Mouse (Mus musculus) thymus, postnatal 14 days (tissue): ENCODE results near the gene Ambra1.
A peak's percentile ranks its signal among the peaks of the same experiment; 100 is the strongest.

Source experiments
- DNase-seq: peaks from one replicate; pipeline ENCODE4 v3.0.0; 2021

Ambra1 gene

GRCm38 (mm10) chr2:91939303-91939935 is 209.5 kb downstream of the Ambra1 start:
- DNase-seq = no peak

- no peak for DNase-seq
Measured at GRCm38 (mm10) chr2:91942356-91942755, 212.4 kb downstream of the Ambra1 start.

- DNase-seq = peak; percentile 91
Measured at GRCm38 (mm10) chr2:91944170-91944950, 214.4 kb downstream of the Ambra1 start.

GRCm38 (mm10) chr2:91945483-91945882 is 215.5 kb downstream of the Ambra1 start, which contains the start of gene Gm9821:
TSS of gene Gm9821 (plus strand) at chr2:91945703.
- peak; percentile 35 for DNase-seq

GRCm38 (mm10) chr2:91946836-91947235 is 216.9 kb downstream of the Ambra1 start:
- DNase-seq = no peak

- DNase-seq = no peak
Measured at GRCm38 (mm10) chr2:91947397-91948150, 217.6 kb downstream of the Ambra1 start.

- peak; percentile 37 for DNase-seq
Measured at GRCm38 (mm10) chr2:91948151-91948509, 218.2 kb downstream of the Ambra1 start.

- peak; percentile 36 for DNase-seq
Measured at GRCm38 (mm10) chr2:91948792-91949241, 218.9 kb downstream of the Ambra1 start.

- DNase-seq = peak; percentile 63
Measured at GRCm38 (mm10) chr2:91949411-91950274, 219.7 kb downstream of the Ambra1 start.

GRCm38 (mm10) chr2:91950275-91951085 is 220.5 kb downstream of the Ambra1 start:
- DNase-seq = peak; percentile 81

- DNase-seq = no peak
Measured at GRCm38 (mm10) chr2:91953825-91954224, 223.9 kb downstream of the Ambra1 start.

GRCm38 (mm10) chr2:91955121-91955591 is 225.2 kb downstream of the Ambra1 start:
- no peak for DNase-seq

- no peak for DNase-seq
Measured at GRCm38 (mm10) chr2:91955875-91956274, 225.9 kb downstream of the Ambra1 start.

GRCm38 (mm10) chr2:91957096-91957495 is 227.2 kb downstream of the Ambra1 start:
- peak; percentile 86 for DNase-seq

GRCm38 (mm10) chr2:91958049-91958448 is 228.1 kb downstream of the Ambra1 start:
- no peak for DNase-seq

- DNase-seq = peak; percentile 81
Measured at GRCm38 (mm10) chr2:91958701-91959457, 228.9 kb downstream of the Ambra1 start.

GRCm38 (mm10) chr2:91959544-91960410 is 229.8 kb downstream of the Ambra1 start:
- no peak for DNase-seq

GRCm38 (mm10) chr2:91960459-91960858 is 230.5 kb downstream of the Ambra1 start:
- no peak for DNase-seq

GRCm38 (mm10) chr2:91961901-91962761 is 232.2 kb downstream of the Ambra1 start:
- peak; percentile 62 for DNase-seq
